ENCODE assay signal across 9 mouse cellular contexts in the genomic region with DNA sequence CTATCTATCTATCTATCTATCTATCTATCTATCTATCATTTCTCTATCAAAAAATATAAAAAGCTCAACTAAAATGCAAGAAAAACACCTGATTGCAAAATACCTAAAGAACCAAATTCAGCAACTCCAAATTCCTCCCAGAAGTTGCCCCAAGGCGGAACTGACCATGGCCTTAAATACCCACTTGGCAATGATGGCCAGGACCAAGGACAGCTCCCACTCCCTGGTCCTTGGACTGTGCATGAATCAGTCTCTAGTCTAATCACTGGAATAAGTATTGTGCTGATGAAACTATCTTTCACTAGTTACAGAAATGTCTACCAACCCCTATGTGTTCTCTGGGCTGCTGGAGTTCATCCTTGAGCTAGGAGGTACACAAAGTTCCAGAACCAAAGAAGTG.
DNase-seq lines count a peak whose midpoint lies in the region; ATAC-seq and TF ChIP-seq lines count a peak whose summit lies in the region.
"Had no signal": no experiment of that assay in that cellular context is flagged by ENCODE, and none has a peak within 500 bp of the region (broad histone marks: within the 10 kb centered on the region; RNA-seq: fewer than 3 reads in every experiment).

No protein-coding gene starts in this region.

- H3K4me1 ChIP-seq in liver, adult 2 months (ENCODE audit: control insufficient read depth, insufficient read depth, low read length), result no peaks in the 10 kb centered on the region
- H3K4me1 ChIP-seq in liver, embryonic 12.5 days, result no peaks in the 10 kb centered on the region
- no peaks in the 10 kb centered on the region for H3K4me1 ChIP-seq in liver, postnatal 0 days (ENCODE audit: insufficient read depth)
- no peaks in the 10 kb centered on the region for H3K4me1 ChIP-seq in forebrain, embryonic 16.5 days (replicated peaks; ENCODE audit: control insufficient read depth, insufficient read depth, low read length)
- H3K4me1 ChIP-seq: stomach, embryonic 15.5 days had no signal

- H3K4me2 ChIP-seq in liver, embryonic 12.5 days, result no peak overlapping the region
- no peak overlapping the region for H3K4me2 ChIP-seq in liver, postnatal 0 days (ENCODE audit: low read depth, low read length)
- no peak overlapping the region for H3K4me2 ChIP-seq in forebrain, embryonic 16.5 days (ENCODE audit: low read length)
- H3K4me2 ChIP-seq: stomach, embryonic 15.5 days had no signal

- H3K9ac ChIP-seq in liver, adult 2 months (ENCODE audit: low read depth, low read length), result no peak overlapping the region
- no peak overlapping the region for H3K9ac ChIP-seq in liver, embryonic 12.5 days
- no peak overlapping the region for H3K9ac ChIP-seq in liver, postnatal 0 days (replicated peaks)
- H3K9ac ChIP-seq in forebrain, embryonic 16.5 days (replicated peaks; ENCODE audit: low read depth, low read length), result no peak overlapping the region
- H3K9ac ChIP-seq: stomach, embryonic 15.5 days had no signal

- peaks cover 30% of the 10 kb centered on the region for H3K36me3 ChIP-seq in liver, adult 2 months (ENCODE audit: control insufficient read depth, insufficient read depth, low read length)
- H3K36me3 ChIP-seq in liver, embryonic 12.5 days, result 0 out of 2 replicates have a peak, but pooled peaks cover 6% of the 10 kb centered on the region
- 0 out of 2 replicates have a peak, but pooled peaks cover 10% of the 10 kb centered on the region for H3K36me3 ChIP-seq in liver, postnatal 0 days (replicated peaks; ENCODE audit: insufficient read depth, low read length)
- H3K36me3 ChIP-seq in forebrain, embryonic 16.5 days (ENCODE audit: control insufficient read depth, insufficient read depth), result no peaks in the 10 kb centered on the region
- H3K36me3 ChIP-seq: stomach, embryonic 15.5 days had no signal

- no peaks in the 10 kb centered on the region for H3K79me2 ChIP-seq in liver, adult 2 months (ENCODE audit: control insufficient read depth, insufficient read depth, low read length)

- TF ChIP-seq EP300 in liver, postnatal 0 days (IDR thresholded peaks at IDR 0.05; ENCODE audit: low read depth), result no peak

- no peaks in the 10 kb centered on the region for H3K27me3 ChIP-seq in liver, adult 2 months (ENCODE audit: control insufficient read depth, insufficient read depth, low read length)
- H3K27me3 ChIP-seq in liver, embryonic 12.5 days (replicated peaks), result no peaks in the 10 kb centered on the region
- no peaks in the 10 kb centered on the region for H3K27me3 ChIP-seq in liver, postnatal 0 days (ENCODE audit: insufficient read depth, low read length)
- H3K27me3 ChIP-seq in forebrain, embryonic 16.5 days (replicated peaks; ENCODE audit: control insufficient read depth, insufficient read depth, low read length), result no peaks in the 10 kb centered on the region
- H3K27me3 ChIP-seq: stomach, embryonic 15.5 days had no signal

- WGBS in liver, adult 2 months, result 49% methylated on average over 1 of the region's 1 CpGs
- WGBS in liver, embryonic 12.5 days (ENCODE audit: insufficient replicate concordance), result 53% methylated on average over 1 of the region's 1 CpGs
- 68% methylated on average over 1 of the region's 1 CpGs for WGBS in liver, postnatal 0 days (ENCODE audit: insufficient replicate concordance)
- 72% methylated on average over 1 of the region's 1 CpGs for WGBS in forebrain, embryonic 16.5 days

- peak; percentile 57 for DNase-seq in liver, adult 2 months (ENCODE audit: extremely low read depth, low read depth, low spot score)
- peak; percentile 71 for DNase-seq in NIH3T3 (ENCODE audit: low read depth)
- peak; percentile 6 for DNase-seq in brain, embryonic 14.5 days (ENCODE audit: low read depth)
- peak; percentile 36 for DNase-seq in liver, postnatal 0 days
- DNase-seq in gastrocnemius, postnatal 25 days, result no peak

- H3K27ac ChIP-seq in liver, adult 2 months (replicated peaks; ENCODE audit: insufficient read depth, low read depth, low read length), result no peak overlapping the region
- no peak overlapping the region for H3K27ac ChIP-seq in liver, embryonic 12.5 days
- no peak overlapping the region for H3K27ac ChIP-seq in liver, postnatal 0 days (ENCODE audit: low read depth)
- no peak overlapping the region for H3K27ac ChIP-seq in forebrain, embryonic 16.5 days (ENCODE audit: low read length)
- H3K27ac ChIP-seq: stomach, embryonic 15.5 days had no signal

- TF ChIP-seq CTCF in liver, adult 2 months (IDR thresholded peaks at IDR 0.05; ENCODE audit: low read depth, low read length), result no peak
- no peak for TF ChIP-seq CTCF in brain, embryonic 14.5 days (IDR thresholded peaks at IDR 0.05; ENCODE audit: borderline replicate concordance, extremely low read depth, insufficient read depth, insufficient read length)
- TF ChIP-seq CTCF in liver, postnatal 0 days (IDR thresholded peaks at IDR 0.05; ENCODE audit: low read depth), result no peak

- H3K4me3 ChIP-seq in liver, adult 2 months (ENCODE audit: insufficient read depth, low read depth, low read length), result no peak overlapping the region
- no peak overlapping the region for H3K4me3 ChIP-seq in liver, embryonic 12.5 days
- no peak overlapping the region for H3K4me3 ChIP-seq in liver, postnatal 0 days (ENCODE audit: low read depth, low read length)
- no peak overlapping the region for H3K4me3 ChIP-seq in forebrain, embryonic 16.5 days (replicated peaks; ENCODE audit: low read length)
- H3K4me3 ChIP-seq: stomach, embryonic 15.5 days had no signal

- H3K9me3 ChIP-seq in liver, embryonic 12.5 days (replicated peaks), result no peaks in the 10 kb centered on the region
- H3K9me3 ChIP-seq in liver, postnatal 0 days (ENCODE audit: low read length), result no peaks in the 10 kb centered on the region
- H3K9me3 ChIP-seq in forebrain, embryonic 16.5 days (ENCODE audit: control insufficient read depth, low read length), result no peaks in the 10 kb centered on the region
- H3K9me3 ChIP-seq: stomach, embryonic 15.5 days had no signal

- no peak for TF ChIP-seq POLR2A in liver, adult 2 months (IDR thresholded peaks at IDR 0.05; ENCODE audit: extremely low read depth, insufficient read depth, low read length)
- no peak for TF ChIP-seq POLR2A in brain, embryonic 14.5 days (IDR thresholded peaks at IDR 0.05; ENCODE audit: borderline replicate concordance, extremely low read depth, insufficient read depth, insufficient read length, poor library complexity, severe bottlenecking)

- ATAC-seq in liver, embryonic 12.5 days, result no peak
- ATAC-seq in liver, postnatal 0 days, result peak; percentile 44
- ATAC-seq in erythroblast, adult 5-6 weeks (replicated peaks; ENCODE audit: low FRiP score, poor library complexity, severe bottlenecking), result no peak
- ATAC-seq in forebrain, embryonic 16.5 days, result no peak
